Mouse (Mus musculus): ENCODE data around the gene Wnt3a.

GRCm38 (mm10) chr11:59264593-59264992 is 26.0 kb downstream of the Wnt3a start:
- TF ChIP-seq POLR2A (IDR thresholded peaks at IDR 0.05; ENCODE audit: insufficient read length, low read depth), result no peak
- no peak for TF ChIP-seq MAX (IDR thresholded peaks at IDR 0.05; ENCODE audit: low read depth)
- no peak for TF ChIP-seq USF1 (IDR thresholded peaks at IDR 0.05; ENCODE audit: low read depth)
- TF ChIP-seq MYOG (IDR thresholded peaks at IDR 0.05; ENCODE audit: control insufficient read depth in 1 of 3, insufficient read depth in 1 of 3, insufficient read length in 2 of 3, low read depth in 2 of 3), result no peak
- TF ChIP-seq TCF12 (IDR thresholded peaks at IDR 0.05; ENCODE audit: insufficient read depth, poor library complexity, severe bottlenecking), result no peak
- no peak for TF ChIP-seq TCF3 (IDR thresholded peaks at IDR 0.05; ENCODE audit: insufficient read length, low read depth)
- no peak for TF ChIP-seq POLR2AphosphoS2 (IDR thresholded peaks at IDR 0.05; ENCODE audit: insufficient read length, low read depth)
- TF ChIP-seq MYOD1 (IDR thresholded peaks at IDR 0.05; ENCODE audit: control insufficient read depth in 1 of 3, insufficient read length in 2 of 3, low read depth in 2 of 3), result no peak
- no peak for TF ChIP-seq E2F4 (IDR thresholded peaks at IDR 0.05; ENCODE audit: insufficient read depth)
